Mouse (Mus musculus): ENCODE results near the gene Klhl29.

The Klhl29 gene

GRCm38 (mm10) chr12:5187773-5188333 lies 187.6 kb downstream of the Klhl29 start:
- no peak for DNase-seq (ENCODE audit: low read depth, low spot score)

GRCm38 (mm10) chr12:5186645-5187044 lies 188.8 kb downstream of the Klhl29 start:
- DNase-seq (ENCODE audit: low read depth, low spot score) = no peak

- DNase-seq (ENCODE audit: low read depth, low spot score) = no peak
These were observed 189.9 kb downstream of the Klhl29 start for GRCm38 (mm10) chr12:5185603-5186002.

- DNase-seq (ENCODE audit: low read depth, low spot score) = no peak
These were observed 192.9 kb downstream of the Klhl29 start for GRCm38 (mm10) chr12:5182586-5182985.

DNA sequence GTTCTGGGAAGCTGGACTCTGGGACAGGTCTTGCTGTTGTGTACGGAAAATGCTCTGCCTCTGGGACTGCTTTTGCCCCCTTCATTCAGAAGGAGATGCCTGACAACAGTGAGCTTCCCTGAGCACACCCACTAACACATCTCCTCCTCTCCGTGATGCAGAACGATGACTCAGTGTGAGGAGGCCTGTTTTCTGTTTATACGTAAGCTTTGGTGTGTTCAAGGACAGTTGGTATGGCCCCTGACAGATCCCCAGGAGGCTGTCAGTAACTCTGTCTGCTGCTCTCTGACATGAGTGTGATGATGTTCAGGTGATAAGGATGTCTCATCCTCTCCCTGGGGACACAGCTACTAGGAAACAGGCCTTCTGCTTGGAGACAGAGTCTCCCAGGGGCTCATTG lies 193.3 kb downstream of the Klhl29 start:
- no peak for DNase-seq (ENCODE audit: low read depth, low spot score)

- no peak for DNase-seq (ENCODE audit: low read depth, low spot score)
These were observed 198.7 kb downstream of the Klhl29 start for GRCm38 (mm10) chr12:5176716-5177341.

GRCm38 (mm10) chr12:5166141-5166540 lies 209.3 kb downstream of the Klhl29 start:
- DNase-seq (ENCODE audit: low read depth, low spot score) = no peak

- DNase-seq (ENCODE audit: low read depth, low spot score) = no peak
These were observed 210.1 kb downstream of the Klhl29 start for GRCm38 (mm10) chr12:5165411-5165810.

DNA sequence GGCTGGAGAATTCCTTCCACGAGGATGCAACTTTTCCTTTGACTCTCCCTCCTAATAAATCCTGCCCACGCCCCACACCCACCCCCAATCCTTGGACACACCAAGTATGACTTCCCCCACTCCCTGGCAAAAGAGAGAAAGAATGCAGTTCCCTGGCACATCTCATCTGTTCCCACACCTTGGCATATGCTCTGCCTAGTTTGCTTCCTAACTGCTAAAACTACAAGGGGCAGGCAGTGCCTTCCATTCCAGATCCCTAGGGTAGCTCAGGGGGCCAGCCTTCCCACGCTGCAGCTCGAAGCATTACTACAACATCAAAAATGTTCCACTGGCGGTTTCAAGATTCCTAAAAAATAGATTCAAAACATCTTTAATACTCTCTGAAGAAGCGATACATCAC lies 212.8 kb downstream of the Klhl29 start:
- DNase-seq (ENCODE audit: low read depth, low spot score) = no peak

DNA sequence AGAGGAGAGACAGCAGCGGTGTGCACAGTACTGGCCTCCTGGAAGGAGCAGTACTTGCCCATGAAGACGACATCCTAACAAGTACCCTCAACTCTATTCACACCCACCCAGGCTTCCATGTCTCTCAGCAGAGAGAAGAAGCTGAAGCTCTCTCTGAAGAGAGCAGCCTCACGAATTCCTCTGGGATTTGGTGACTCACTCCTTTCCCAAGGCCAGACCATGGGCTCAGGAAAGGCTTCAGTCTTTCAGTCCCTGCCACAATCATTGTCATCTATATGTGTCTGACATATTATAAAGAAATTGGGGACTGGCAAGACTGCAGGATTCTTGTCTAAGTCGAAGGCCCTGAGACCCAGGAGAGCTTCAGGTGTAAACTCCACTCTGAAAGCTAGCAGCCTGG lies 213.9 kb downstream of the Klhl29 start:
- DNase-seq (ENCODE audit: low read depth, low spot score) = no peak

GRCm38 (mm10) chr12:5157931-5158481 lies 217.5 kb downstream of the Klhl29 start:
- DNase-seq (ENCODE audit: low read depth, low spot score) = no peak

- no peak for DNase-seq (ENCODE audit: low read depth, low spot score)
These were observed 218.3 kb downstream of the Klhl29 start for GRCm38 (mm10) chr12:5157021-5157681.

DNA sequence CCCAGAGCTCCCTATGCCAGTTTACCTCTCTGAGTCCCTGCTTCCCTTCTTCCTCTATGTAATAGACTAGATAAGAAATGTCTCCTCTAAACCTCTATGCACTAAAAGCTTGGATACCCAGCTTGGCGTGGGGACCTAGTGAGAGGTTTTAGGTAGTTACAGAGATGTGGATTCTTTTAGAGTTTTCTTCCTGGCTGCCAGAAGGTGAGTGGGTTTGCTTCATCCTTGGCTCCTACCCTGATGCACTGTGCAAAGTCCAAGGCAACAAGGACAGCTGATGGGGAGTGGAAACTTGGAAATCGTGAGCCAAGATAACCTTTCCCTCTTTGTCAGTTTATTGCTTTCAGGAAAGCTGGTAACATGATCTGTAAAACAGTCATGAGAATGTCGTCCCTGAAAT lies 220.3 kb downstream of the Klhl29 start:
- no peak for DNase-seq (ENCODE audit: low read depth, low spot score)

- peak; percentile 22 for DNase-seq (ENCODE audit: low read depth, low spot score)
These were observed 223.6 kb downstream of the Klhl29 start for GRCm38 (mm10) chr12:5151859-5152258.

- no peak for DNase-seq (ENCODE audit: low read depth, low spot score)
These were observed 228.0 kb downstream of the Klhl29 start for GRCm38 (mm10) chr12:5147346-5148035.

GRCm38 (mm10) chr12:5143903-5144781 lies 231.3 kb downstream of the Klhl29 start:
- no peak for DNase-seq (ENCODE audit: low read depth, low spot score)

DNA sequence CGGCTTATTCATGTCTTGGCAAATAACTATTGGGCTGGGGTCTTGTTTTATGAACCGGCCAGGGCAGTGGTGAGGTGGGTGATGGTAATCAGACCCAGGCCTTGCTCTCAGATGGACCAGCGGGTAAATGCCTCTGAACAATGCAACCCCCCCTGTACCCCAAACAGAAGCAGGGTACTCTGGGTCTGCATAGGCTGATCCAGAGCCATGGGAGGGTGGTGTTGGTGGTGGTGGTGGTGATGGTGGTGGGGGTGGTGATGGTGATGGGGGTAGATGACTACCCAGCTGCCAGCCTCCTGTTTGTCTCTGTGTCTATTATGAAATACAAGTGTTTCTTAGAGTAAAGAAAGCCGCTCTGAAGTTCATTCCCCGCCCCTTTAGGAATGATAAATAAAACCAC lies 232.3 kb downstream of the Klhl29 start:
- DNase-seq (ENCODE audit: low read depth, low spot score) = no peak

GRCm38 (mm10) chr12:5142776-5143175 lies 232.7 kb downstream of the Klhl29 start:
- peak; percentile 65 for DNase-seq (ENCODE audit: low read depth, low spot score)

DNA sequence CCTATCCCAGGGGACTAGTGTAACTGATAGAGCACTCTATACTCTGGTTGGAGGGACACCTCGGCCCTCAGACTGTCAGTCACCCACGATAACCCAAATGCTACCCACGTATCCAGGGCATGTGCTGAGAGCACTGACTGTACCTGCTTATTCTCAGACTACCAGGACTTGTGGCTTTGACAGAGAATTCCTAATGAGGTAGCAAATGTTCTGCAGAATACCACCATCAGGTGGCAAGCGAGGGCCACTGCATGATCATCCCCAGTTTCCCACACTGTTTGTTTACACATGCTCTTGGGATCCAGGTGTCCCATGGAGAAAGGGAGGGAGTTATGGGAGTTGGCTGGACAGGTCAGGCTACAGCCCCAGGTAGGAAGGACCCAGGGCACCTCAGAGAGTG lies 234.4 kb downstream of the Klhl29 start:
- no peak for DNase-seq (ENCODE audit: low read depth, low spot score)

- DNase-seq (ENCODE audit: low read depth, low spot score) = no peak
These were observed 236.2 kb downstream of the Klhl29 start for GRCm38 (mm10) chr12:5139302-5139701.

- DNase-seq (ENCODE audit: low read depth, low spot score) = peak; percentile 67
These were observed 239.2 kb downstream of the Klhl29 start for GRCm38 (mm10) chr12:5136300-5136699.
